Mouse (Mus musculus): ENCODE measurements around the gene Pcsk2.
A peak's percentile ranks its signal among the peaks of the same experiment; 100 is the strongest.

Pcsk2 gene

GRCm38 (mm10) chr2:143840895-143841294 is 294.9 kb downstream of the Pcsk2 start:
- DNase-seq (ENCODE audit: low spot score): peak; percentile 15

DNA sequence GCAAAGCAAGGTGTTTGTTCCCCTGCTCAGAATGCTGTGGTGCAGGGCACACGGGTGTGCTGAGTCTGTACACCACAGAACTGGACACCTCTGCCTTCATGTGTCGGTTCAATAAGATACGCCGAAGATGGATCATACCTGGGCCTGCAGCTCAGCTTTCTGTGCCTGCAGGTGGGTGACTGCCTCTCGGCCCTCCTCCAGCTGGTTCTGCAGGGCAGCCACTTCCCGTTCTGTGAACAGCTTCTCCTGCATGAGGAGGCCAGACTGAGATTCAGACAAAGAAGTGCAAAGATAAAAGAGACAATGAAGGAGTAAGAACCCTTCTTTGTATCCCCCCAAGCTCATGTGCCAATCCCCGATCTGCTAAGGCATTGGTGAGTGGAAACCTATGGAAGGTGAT is 295.6 kb downstream of the Pcsk2 start:
- DNase-seq (ENCODE audit: low spot score): no peak

DNA sequence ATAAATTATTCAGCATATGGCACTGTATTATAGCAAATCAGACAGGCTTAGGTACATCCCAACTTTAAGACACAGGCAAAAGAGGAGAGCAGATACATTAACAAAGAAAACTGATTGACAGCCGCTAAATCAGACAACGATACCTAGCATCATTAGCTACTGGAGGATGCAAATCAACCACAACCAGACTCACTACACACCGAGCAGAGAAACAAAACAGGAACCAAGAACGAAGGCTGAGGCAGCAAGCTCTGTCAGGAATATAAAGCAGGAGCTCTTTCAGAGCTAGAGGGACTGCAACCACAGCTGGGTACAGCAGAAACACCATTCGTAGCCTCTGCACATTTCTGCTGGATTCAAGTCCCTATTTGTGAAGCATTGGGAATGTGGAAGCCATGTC is 298.8 kb downstream of the Pcsk2 start:
- DNase-seq (ENCODE audit: low spot score): no peak

DNA sequence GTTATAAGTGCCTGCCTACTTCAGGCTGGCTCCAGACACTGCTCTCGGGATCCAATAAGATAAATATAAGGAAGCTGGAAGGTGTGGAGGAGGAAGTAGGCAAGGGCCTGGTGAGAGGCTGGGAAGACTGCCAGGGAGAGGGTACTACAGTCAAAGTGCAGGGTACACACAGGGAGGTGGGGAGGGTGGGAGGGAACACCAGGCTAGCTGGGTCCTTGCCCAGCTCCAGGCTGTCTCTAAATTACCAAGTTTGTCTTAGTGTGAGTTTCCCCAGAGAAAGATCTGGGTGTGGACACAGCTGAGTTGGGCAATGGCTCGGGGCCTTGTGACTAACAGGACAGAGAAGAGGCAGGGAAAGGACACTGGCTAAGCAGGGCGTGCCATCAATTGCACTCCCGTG is 300.8 kb downstream of the Pcsk2 start:
- no peak for DNase-seq (ENCODE audit: low spot score)

- DNase-seq (ENCODE audit: low spot score): no peak
Observed at GRCm38 (mm10) chr2:143847291-143847690, 301.3 kb downstream of the Pcsk2 start.

- DNase-seq (ENCODE audit: low spot score): no peak
Observed at GRCm38 (mm10) chr2:143851354-143852221, 305.6 kb downstream of the Pcsk2 start.

DNA sequence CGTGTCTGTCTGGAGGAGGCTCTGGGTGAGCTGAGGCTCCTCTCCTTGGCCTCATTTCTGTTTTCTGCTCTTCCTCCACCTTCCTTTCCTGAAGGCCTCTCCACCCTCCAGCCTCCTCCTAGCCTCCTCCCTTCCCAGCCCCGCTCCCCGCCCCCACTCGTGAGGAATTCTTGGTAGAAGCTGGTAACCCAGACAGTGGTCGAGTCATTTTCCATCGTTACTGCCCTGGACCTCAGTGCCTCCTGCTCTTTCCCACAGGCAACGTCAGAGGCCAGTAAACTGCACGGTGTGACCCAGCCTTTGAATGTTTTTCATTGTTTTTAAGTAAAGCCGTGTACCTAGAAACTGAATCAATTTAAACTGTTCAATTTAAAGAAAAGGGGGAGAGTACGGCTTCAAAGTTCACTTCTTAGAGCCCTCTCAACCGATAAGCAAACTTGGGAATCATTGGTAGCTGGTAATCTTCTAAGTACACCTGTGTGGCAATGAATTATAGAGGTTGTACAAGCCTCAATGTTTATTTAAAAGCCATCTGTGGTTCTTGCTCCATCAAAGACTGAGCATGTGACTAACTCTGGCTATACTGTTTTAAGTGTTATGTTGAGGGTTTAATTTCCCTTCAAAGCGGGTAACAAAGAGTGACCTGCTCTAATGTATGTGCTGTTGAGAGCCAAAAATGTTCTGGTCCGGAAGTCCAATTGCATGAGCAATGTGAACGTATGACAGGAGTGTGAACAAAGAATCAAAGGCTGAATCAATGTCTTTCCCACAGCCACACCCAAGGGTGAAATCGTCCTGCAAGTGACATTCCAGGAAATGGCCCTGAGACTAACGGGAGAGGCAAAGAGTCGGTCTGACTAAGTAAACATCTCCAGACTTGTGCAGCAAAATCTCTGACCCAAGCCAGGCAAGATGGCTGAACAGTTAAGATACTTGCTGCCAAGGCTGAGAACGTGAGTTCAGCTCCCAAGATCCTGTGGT is 306.6 kb downstream of the Pcsk2 start:
- no peak for DNase-seq (ENCODE audit: low spot score)

DNA sequence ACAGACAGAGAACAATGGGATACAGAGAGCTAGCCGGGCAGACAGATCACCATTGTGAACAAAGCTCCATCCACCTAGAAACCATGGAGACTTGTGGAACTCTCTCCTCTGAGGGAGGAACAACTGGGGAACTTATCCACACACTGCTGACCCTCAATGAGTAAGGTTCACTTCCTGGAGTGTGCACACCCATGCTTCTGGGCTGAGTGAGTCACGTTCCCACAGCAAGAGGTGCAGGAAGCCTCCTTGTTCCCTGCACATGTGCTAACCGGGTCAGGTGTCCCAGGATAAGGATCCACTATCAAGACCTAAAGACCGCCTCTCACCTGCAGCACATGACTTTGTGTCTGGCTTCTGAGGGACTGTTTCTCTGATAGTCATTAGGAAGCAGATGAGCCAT is 307.5 kb downstream of the Pcsk2 start:
- DNase-seq (ENCODE audit: low spot score): no peak

- no peak for DNase-seq (ENCODE audit: low spot score)
Observed at GRCm38 (mm10) chr2:143859166-143859565, 313.2 kb downstream of the Pcsk2 start.

DNA sequence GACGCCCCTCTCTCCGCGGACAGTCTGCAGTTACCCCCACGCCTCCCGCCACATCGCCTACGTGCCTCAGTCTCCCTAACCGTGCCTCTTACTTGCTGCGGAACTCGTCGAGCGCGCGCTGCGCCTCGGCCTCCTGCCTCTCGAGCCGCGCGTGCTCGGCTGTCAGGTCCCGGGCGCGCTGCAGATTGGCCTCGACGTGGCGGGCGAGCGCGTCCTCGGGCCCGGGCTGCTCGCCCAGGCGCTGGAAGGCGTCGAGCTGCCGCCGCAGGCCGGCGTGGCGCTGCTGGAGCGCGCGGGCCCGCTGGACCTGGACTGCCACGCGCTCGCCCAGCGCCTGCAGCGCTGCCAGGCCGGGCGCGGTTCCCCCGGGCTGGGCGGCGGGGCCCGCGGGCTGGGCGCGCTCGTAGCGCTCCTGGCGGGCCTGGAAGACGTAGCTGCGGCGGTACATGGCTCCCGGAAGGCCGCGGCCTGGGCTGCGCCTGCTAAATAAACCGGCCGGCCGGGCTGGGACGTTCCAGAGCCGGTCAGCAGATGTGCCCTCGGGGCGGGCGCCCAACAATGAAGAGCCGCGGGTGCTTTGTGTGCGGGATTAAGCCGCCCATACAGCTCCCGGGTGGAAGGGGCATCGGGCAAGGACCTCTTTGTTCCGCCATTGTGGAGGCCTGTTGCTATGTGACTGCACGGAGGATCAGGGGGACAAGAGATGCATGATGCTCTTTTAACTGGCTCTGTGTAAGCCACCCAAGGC is 316.7 kb downstream of the Pcsk2 start, which contains the start of gene Bfsp1:
TSS of gene Bfsp1 (minus strand) at position 690 of the 748 bp plus-strand sequence.
- no peak for DNase-seq (ENCODE audit: low spot score)

GRCm38 (mm10) chr2:143864600-143864999 is 318.6 kb downstream of the Pcsk2 start:
- DNase-seq (ENCODE audit: low spot score): no peak
